Mouse (Mus musculus) splenic B cell, adult 2 months (primary cell): ENCODE data around the gene Wbp1l.

Source experiments
- DNase-seq: peaks from one replicate; pipeline ENCODE4 v3.0.0-alpha.2; 2011; ENCODE audit warnings: low read depth, low spot score
- H3K27me3 ChIP-seq: 2 replicates; pipeline ENCODE4 v1.6.1; 2012; ENCODE audit warnings: mild to moderate bottlenecking, low read length, moderate library complexity, mixed read lengths; ENCODE audit not compliant: control insufficient read depth, poor library complexity, insufficient read depth, severe bottlenecking
- H3K36me3 ChIP-seq: 2 replicates; pipeline ENCODE4 v1.6.1; 2012; ENCODE audit warnings: mild to moderate bottlenecking, low read length, moderate library complexity, mixed read lengths; ENCODE audit not compliant: control insufficient read depth, poor library complexity, insufficient read depth, severe bottlenecking

The Wbp1l gene

GRCm38 (mm10) chr19:46653616-46654235 is 54.8 kb downstream of the Wbp1l start:
- no peaks in the 10 kb centered on the region for H3K27me3 ChIP-seq
- DNase-seq, result no peak
- H3K36me3 ChIP-seq, result peaks cover 16% of the 10 kb centered on the region

- H3K36me3 ChIP-seq, result peaks cover 16% of the 10 kb centered on the region
- H3K27me3 ChIP-seq, result no peaks in the 10 kb centered on the region
- no peak for DNase-seq
Measured at GRCm38 (mm10) chr19:46655626-46656025, 56.7 kb downstream of the Wbp1l start.

- Histone ChIP-seq H3K36me3 (peaks cover 16% of the 10 kb centered on the region), H3K27me3 (no peaks in the 10 kb centered on the region)
- DNase-seq, result no peak
Measured at GRCm38 (mm10) chr19:46656151-46656840, 57.4 kb downstream of the Wbp1l start.

GRCm38 (mm10) chr19:46657339-46658020 is 58.6 kb downstream of the Wbp1l start:
- Histone ChIP-seq H3K36me3 (peaks cover 10% of the 10 kb centered on the region), H3K27me3 (no peaks in the 10 kb centered on the region)
- DNase-seq, result peak; percentile 62

GRCm38 (mm10) chr19:46658348-46658747 is 59.5 kb downstream of the Wbp1l start:
- H3K27me3 ChIP-seq, result no peaks in the 10 kb centered on the region
- H3K36me3 ChIP-seq, result peaks cover 10% of the 10 kb centered on the region
- no peak for DNase-seq

- no peak for DNase-seq
- no peaks in the 10 kb centered on the region for H3K27me3 ChIP-seq
- peaks cover 10% of the 10 kb centered on the region for H3K36me3 ChIP-seq
Measured at GRCm38 (mm10) chr19:46658851-46659250, 60.0 kb downstream of the Wbp1l start.

- H3K36me3 ChIP-seq, result peaks cover 2% of the 10 kb centered on the region
- no peak for DNase-seq
Measured at GRCm38 (mm10) chr19:46661511-46661910, 62.6 kb downstream of the Wbp1l start.

GRCm38 (mm10) chr19:46662214-46662613 is 63.3 kb downstream of the Wbp1l start:
- Histone ChIP-seq H3K36me3 (no peaks in the 10 kb centered on the region), H3K27me3 (no peaks in the 10 kb centered on the region)
- DNase-seq, result no peak

More at GRCm38 (mm10) chr19:46661511-46661910, 62.6 kb downstream of the Wbp1l start:
- H3K27me3 ChIP-seq, result no peaks in the 10 kb centered on the region

- DNase-seq, result no peak
- Histone ChIP-seq H3K36me3 (no peaks in the 10 kb centered on the region), H3K27me3 (no peaks in the 10 kb centered on the region)
Measured at GRCm38 (mm10) chr19:46662784-46663183, 63.9 kb downstream of the Wbp1l start.

- no peak for DNase-seq
- H3K27me3 ChIP-seq, result no peaks in the 10 kb centered on the region
- no peaks in the 10 kb centered on the region for H3K36me3 ChIP-seq
Measured at GRCm38 (mm10) chr19:46665474-46665873, 66.6 kb downstream of the Wbp1l start.

GRCm38 (mm10) chr19:46667300-46667699 is 68.4 kb downstream of the Wbp1l start:
- H3K36me3 ChIP-seq, result no peaks in the 10 kb centered on the region
- no peaks in the 10 kb centered on the region for H3K27me3 ChIP-seq
- DNase-seq, result no peak

GRCm38 (mm10) chr19:46668263-46668662 is 69.4 kb downstream of the Wbp1l start:
- H3K27me3 ChIP-seq, result no peaks in the 10 kb centered on the region
- DNase-seq, result no peak
- no peaks in the 10 kb centered on the region for H3K36me3 ChIP-seq

- Histone ChIP-seq H3K36me3 (no peaks in the 10 kb centered on the region), H3K27me3 (no peaks in the 10 kb centered on the region)
- DNase-seq, result no peak
Measured at GRCm38 (mm10) chr19:46669802-46670201, 70.9 kb downstream of the Wbp1l start.

- no peaks in the 10 kb centered on the region for H3K36me3 ChIP-seq
- DNase-seq, result peak; percentile 78
- no peaks in the 10 kb centered on the region for H3K27me3 ChIP-seq
Measured at GRCm38 (mm10) chr19:46670691-46671090, 71.8 kb downstream of the Wbp1l start.

- H3K27me3 ChIP-seq, result no peaks in the 10 kb centered on the region
- no peak for DNase-seq
- no peaks in the 10 kb centered on the region for H3K36me3 ChIP-seq
Measured at GRCm38 (mm10) chr19:46672766-46673418, 74.0 kb downstream of the Wbp1l start, which contains the start of gene Cyp17a1. Gene Cyp17a1, minus strand, starts transcription at chr19:46673172.
